Comparison of ENCODE assay signal across 26 mouse cellular contexts in the genomic region with DNA sequence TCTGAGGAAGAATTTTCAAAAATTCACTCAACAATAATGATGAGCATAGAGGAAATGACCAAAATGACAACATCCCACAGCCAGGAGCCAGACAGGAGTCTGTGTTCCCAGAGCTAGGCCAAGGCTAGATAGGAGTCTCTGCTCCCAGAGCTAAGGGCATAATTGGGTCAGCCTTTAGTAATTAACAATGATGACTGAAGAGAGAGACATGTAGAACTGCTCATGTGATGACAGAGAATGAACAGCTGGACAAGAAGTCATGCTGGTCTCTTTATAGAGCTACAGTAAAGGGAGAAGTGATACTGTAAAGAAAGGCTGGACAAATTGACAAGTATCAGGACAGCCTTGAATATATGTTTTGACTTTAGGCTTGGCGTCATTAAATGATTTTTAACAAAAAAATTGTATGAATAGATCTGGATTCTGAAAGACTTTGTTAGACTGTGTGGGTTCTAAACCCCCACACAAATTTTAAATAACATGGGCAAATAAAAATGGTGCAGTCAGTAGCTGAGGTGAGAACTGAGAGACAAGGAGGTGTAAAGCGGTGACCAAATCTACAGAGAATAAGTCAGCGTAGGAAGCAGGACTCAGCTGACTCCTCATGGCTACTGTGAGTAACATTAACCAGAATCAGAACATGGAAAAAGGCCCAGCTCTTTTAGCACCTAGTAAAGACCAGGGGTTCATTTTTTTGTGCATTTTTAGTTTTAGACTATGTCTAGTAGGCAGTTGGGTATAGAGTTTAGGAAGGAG.
DNase-seq lines count a peak whose midpoint lies in the region; ATAC-seq lines count a peak whose summit lies in the region.
"Had no signal": no experiment of that assay in that cellular context is flagged by ENCODE, and none has a peak within 500 bp of the region (broad histone marks: within the 10 kb centered on the region; RNA-seq: fewer than 3 reads in every experiment).

No protein-coding gene starts in this region.

- 70% methylated on average over 3 of the region's 3 CpGs for WGBS in lung, embryonic 15.5 days
- WGBS in liver, embryonic 11.5 days = 88% methylated on average over 3 of the region's 3 CpGs

- no peaks in the 10 kb centered on the region for H3K27me3 ChIP-seq in lung, embryonic 15.5 days
- H3K27me3 ChIP-seq in liver, embryonic 11.5 days (replicated peaks; ENCODE audit: control insufficient read depth, insufficient read depth, low read length) = no peaks in the 10 kb centered on the region
- H3K27me3 ChIP-seq: hindbrain, embryonic 13.5 days; limb, embryonic 15.5 days; midbrain, embryonic 15.5 days; neural tube, embryonic 15.5 days had no signal

- H3K4me2 ChIP-seq in lung, embryonic 15.5 days = no peak overlapping the region
- no peak overlapping the region for H3K4me2 ChIP-seq in liver, embryonic 11.5 days
- H3K4me2 ChIP-seq: hindbrain, embryonic 13.5 days; limb, embryonic 15.5 days; midbrain, embryonic 15.5 days; neural tube, embryonic 15.5 days had no signal

- peaks cover 5% of the 10 kb centered on the region; the same call in 1 of the 2 replicates for H3K4me1 ChIP-seq in lung, embryonic 15.5 days
- H3K4me1 ChIP-seq in liver, embryonic 11.5 days (replicated peaks; ENCODE audit: control insufficient read depth, insufficient read depth, low read length) = no peaks in the 10 kb centered on the region
- H3K4me1 ChIP-seq: hindbrain, embryonic 13.5 days; limb, embryonic 10.5 days; limb, embryonic 15.5 days; midbrain, embryonic 15.5 days; neural tube, embryonic 15.5 days had no signal

- no peak overlapping the region for H3K27ac ChIP-seq in lung, embryonic 15.5 days
- H3K27ac ChIP-seq in liver, embryonic 11.5 days (ENCODE audit: low read depth, low read length) = no peak overlapping the region
- H3K27ac ChIP-seq: gastrocnemius, adult 2 months; hindbrain, embryonic 13.5 days; limb, embryonic 10.5 days; limb, embryonic 15.5 days; liver, embryonic 14.5 days; midbrain, embryonic 15.5 days; neural tube, embryonic 15.5 days had no signal

- no peaks in the 10 kb centered on the region for H3K36me3 ChIP-seq in lung, embryonic 15.5 days
- no peaks in the 10 kb centered on the region for H3K36me3 ChIP-seq in liver, embryonic 11.5 days (ENCODE audit: control insufficient read depth, insufficient read depth, low read length)
- H3K36me3 ChIP-seq: hindbrain, embryonic 13.5 days; limb, embryonic 10.5 days; limb, embryonic 15.5 days; midbrain, embryonic 15.5 days; neural tube, embryonic 15.5 days had no signal

- peak; percentile 0 for DNase-seq in heart, adult 8-10 months (ENCODE audit: low spot score)
- DNase-seq in heart, postnatal 4 days = no peak
- no peak for DNase-seq in lung, postnatal 4 days
- DNase-seq in brain, adult 2 months (ENCODE audit: low read depth, low spot score) = peak; percentile 70
- peak; percentile 32 for DNase-seq in retina, embryonic 14.5 days (ENCODE audit: low spot score)
- DNase-seq in liver, embryonic 11.5 days (ENCODE audit: low spot score) = no peak
- DNase-seq: adrenal gland, postnatal 14 days; cerebellum, adult 11-12 months; cerebellum, adult 9-11 months; forebrain, postnatal 0 days; gastrocnemius, adult 2 months; gastrocnemius, postnatal 36 days; heart, postnatal 36 days; kidney, adult 9 months; kidney, postnatal 14 days; layer of hippocampus, adult 9-11 months had no signal

- H3K4me3 ChIP-seq in lung, embryonic 15.5 days = no peak overlapping the region
- H3K4me3 ChIP-seq in liver, embryonic 11.5 days (ENCODE audit: low read depth, low read length) = no peak overlapping the region
- H3K4me3 ChIP-seq: erythroblast, embryonic 14.5 days; gastrocnemius, adult 2 months; hindbrain, embryonic 13.5 days; limb, embryonic 10.5 days; limb, embryonic 15.5 days; midbrain, embryonic 15.5 days; neural tube, embryonic 15.5 days had no signal

- ATAC-seq in lung, embryonic 15.5 days (ENCODE audit: borderline replicate concordance, extremely low read depth, low FRiP score, low TSS enrichment) = peak; percentile 90; the same call in 1 of the 2 replicates
- ATAC-seq in liver, embryonic 11.5 days (replicated peaks; ENCODE audit: low FRiP score) = no peak
- ATAC-seq: CD4-positive, CD25-positive, alpha-beta regulatory T cell, adult 4 months; forebrain, postnatal 0 days; intestine, embryonic 16.5 days; midbrain, embryonic 15.5 days had no signal

- H3K9me3 ChIP-seq in lung, embryonic 15.5 days = no peaks in the 10 kb centered on the region
- no peaks in the 10 kb centered on the region for H3K9me3 ChIP-seq in liver, embryonic 11.5 days (ENCODE audit: control insufficient read depth, low read length)
- H3K9me3 ChIP-seq: hindbrain, embryonic 13.5 days; limb, embryonic 10.5 days; limb, embryonic 15.5 days; midbrain, embryonic 15.5 days; neural tube, embryonic 15.5 days had no signal

- no peak overlapping the region for H3K9ac ChIP-seq in lung, embryonic 15.5 days
- no peak overlapping the region for H3K9ac ChIP-seq in liver, embryonic 11.5 days (ENCODE audit: low read depth, low read length)
- H3K9ac ChIP-seq: forebrain, postnatal 0 days; hindbrain, embryonic 13.5 days; limb, embryonic 15.5 days; liver, embryonic 14.5 days; midbrain, embryonic 15.5 days; neural tube, embryonic 15.5 days had no signal

Comparison
In these comparisons a context has a peak if more than half of its experiments do, and no peak if none do; other contexts are left out.
1. DNase-seq: peak in heart, adult 8-10 months (single experiment), brain, adult 2 months (single experiment) and retina, embryonic 14.5 days (single experiment); none in heart, postnatal 4 days (single experiment), lung, postnatal 4 days (0 of 2) and liver, embryonic 11.5 days (single experiment).